Mouse (Mus musculus) small intestine, adult 2 months (tissue): ENCODE data around the gene Rassf5.

Experiments
- CTCF ChIP-seq: fragments of 200-500 bp; IDR thresholded peaks from 2 replicates; pipeline ENCODE4 v1.5.1; 2012; ENCODE audit warnings: low read depth, mild to moderate bottlenecking, control low read depth, inconsistent platforms, low read length, moderate library complexity, mixed read lengths; ENCODE audit not compliant: insufficient replicate concordance, insufficient read length; ENCODE audit errors: extremely low read depth
- POLR2A ChIP-seq: fragments of 200-500 bp; IDR thresholded peaks from 2 replicates; pipeline ENCODE4 v1.6.1; 2012; ENCODE audit warnings: low read depth, mild to moderate bottlenecking, control low read depth, inconsistent platforms, low read length, moderate library complexity

- TF ChIP-seq CTCF: no peak
- no peak for TF ChIP-seq POLR2A
Measured at GRCm38 (mm10) chr1:131178083-131178482, 67.0 kb downstream of the Rassf5 start.
